Mouse (Mus musculus): Measurements from ENCODE around the gene Atpaf1.

- no peak for TF ChIP-seq MAX (IDR thresholded peaks at IDR 0.05)
- no peak for TF ChIP-seq CTCF (IDR thresholded peaks at IDR 0.05; ENCODE audit: control insufficient read depth, insufficient read depth, insufficient read length)
- no peak for TF ChIP-seq USF1 (IDR thresholded peaks at IDR 0.05; ENCODE audit: low read depth)
- TF ChIP-seq CEBPB (IDR thresholded peaks at IDR 0.05; ENCODE audit: low read depth) = no peak
Observed at GRCm38 (mm10) chr4:115846656-115847055, 62.0 kb downstream of the Atpaf1 start.
